Mouse (Mus musculus) frontal cortex, adult (tissue): ENCODE results near the gene Rrnad1.

Experiments
- ATAC-seq: cut with Nextera tagmentation; 2 replicates; pipeline ENCODE4 v1.9.2; 2017; ENCODE audit warnings: mild to moderate bottlenecking, moderate library complexity, mixed read lengths; ENCODE audit not compliant: low TSS enrichment

Rrnad1 gene

GRCm38 (mm10) chr3:87930078-87930795 is at the start of gene Rrnad1, which contains the start of gene Isg20l2:
Gene Rrnad1, minus strand, starts transcription at chr3:87930717.
Gene Isg20l2, plus strand, starts transcription at chr3:87930314.
- ATAC-seq: peak; percentile 92

DNA sequence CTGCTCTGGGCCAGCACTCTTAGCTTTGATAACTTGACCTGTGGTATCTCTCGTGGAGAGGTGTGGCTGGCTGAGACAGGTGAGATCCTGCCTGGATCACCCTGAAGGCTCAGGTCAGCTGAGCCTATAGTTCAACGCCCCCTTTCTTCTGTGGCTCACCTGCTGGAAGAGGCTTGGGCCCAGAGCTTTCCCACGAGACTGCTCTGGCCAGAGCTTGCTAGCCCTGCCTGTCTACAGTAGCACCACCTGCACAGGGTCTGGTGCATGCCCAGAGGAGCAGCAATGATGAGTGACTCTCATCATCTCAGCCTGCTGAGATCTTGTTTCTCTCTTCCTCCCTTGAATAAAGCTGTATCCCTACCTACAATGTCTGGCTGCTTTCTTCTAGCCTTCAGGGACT is 49.6 kb upstream of the Rrnad1 start:
- no peak for ATAC-seq

DNA sequence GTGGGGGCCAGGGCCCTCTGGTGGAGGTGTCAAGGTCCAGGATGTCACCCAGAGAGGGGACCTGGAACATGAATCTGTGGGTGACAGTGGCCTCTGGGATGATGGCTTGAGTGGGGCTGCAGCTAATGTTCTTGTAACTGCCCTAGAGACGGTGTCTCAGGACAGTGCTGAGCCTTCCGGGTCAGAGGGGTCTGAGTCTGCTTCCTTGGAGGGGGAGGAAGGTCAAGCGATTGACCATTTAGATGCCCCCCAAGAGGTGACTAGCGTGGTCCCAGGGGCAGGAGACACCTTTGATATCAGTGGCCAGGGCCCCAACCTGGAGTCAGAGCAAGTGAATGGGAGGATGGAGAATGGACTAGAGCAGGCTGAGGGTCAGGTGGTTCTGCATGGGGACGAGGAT is 49.0 kb upstream of the Rrnad1 start:
- no peak for ATAC-seq

- no peak for ATAC-seq
Measured at GRCm38 (mm10) chr3:87974381-87974987, 44.0 kb upstream of the Rrnad1 start.

DNA sequence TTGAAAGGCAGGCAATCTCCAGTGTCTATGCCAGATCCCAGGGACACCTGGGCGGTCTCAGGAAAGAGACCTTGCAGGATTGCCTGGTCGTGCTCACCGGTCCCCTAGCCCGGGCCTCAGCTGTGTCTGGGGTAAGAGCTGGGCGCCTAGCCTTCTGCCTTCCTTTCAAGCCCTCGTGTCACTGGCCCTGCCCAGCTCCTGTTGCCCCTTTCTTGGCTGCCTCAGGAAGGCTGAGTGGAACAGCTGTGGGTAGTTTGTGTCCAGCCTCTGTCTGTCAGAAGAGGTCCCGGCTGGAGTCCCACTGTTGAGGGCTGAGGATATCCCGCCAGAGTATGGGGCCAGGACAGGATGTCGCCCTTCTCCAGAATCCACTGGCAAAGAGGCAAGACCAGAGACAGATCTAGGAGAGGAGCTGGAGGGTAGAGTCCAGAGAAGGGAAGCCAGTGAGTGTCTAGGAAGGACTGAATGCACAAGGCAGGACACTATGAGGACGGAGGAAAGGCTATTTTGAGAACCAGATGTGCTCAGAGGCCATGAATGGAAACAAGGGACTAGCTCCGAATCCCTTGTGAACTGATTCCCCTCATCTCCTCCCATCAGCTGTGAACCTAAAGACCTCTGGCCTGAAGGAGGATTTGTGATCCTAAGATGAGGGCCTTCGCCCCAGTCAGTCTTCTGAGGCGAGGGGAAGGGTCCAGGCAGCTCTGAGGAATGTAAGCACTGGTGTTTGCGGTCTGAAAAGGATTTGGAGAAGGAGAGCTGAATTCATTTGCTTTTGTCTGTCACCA is 43.3 kb upstream of the Rrnad1 start:
- ATAC-seq: no peak

DNA sequence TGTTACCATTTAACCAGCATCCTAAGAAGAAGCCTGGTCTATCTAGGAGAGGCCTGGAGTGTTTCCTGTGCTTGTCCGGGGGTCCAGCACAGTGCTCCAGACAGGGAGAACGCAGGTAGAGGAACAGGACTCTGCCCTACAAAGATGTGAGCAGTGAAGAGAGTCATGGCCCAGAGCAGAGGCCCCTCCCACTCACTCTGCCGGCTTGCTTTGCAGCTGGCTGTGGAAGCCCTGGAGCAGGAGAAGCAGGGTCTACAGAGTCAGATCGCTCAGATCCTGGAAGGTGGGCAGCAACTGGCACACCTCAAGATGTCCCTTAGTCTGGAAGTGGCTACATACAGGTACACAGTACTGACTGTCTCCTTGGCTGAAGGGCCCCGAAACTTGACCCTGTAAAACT is 42.3 kb upstream of the Rrnad1 start:
- no peak for ATAC-seq

- ATAC-seq: no peak
Measured at GRCm38 (mm10) chr3:87972203-87972664, 41.7 kb upstream of the Rrnad1 start.

- ATAC-seq: peak; percentile 66; the same call in 1 of the 2 replicates
Measured at GRCm38 (mm10) chr3:87971489-87972202, 41.1 kb upstream of the Rrnad1 start.

DNA sequence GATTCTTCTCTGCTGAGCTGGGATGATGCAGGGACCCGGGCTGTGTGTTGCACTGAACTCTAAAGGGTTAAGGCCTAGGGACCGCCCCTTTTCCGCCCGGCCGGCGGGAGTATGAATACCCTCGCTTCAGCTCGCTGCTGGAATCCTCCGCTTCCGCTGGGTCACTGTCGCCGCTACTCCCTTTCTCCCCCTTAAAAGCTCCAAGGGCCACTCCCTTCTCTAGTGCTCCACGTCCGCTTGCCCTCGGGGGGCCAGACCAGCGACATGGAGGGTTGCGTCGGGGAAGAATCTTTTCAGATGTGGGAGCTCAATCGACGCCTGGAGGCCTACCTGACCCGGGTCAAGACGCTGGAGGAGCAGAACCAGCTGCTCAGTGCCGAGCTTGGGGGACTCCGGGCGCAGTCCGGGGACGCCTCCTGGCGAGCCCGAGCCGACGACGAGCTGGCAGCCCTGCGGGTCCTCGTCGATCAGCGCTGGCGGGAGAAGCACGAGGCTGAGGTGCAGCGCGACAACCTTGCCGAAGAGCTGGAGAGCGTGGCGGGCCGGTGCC is 40.5 kb upstream of the Rrnad1 start, which contains the start of gene Nes:
Gene Nes, plus strand, starts transcription at position 140 of the 550 bp plus-strand sequence.
- ATAC-seq: no peak

DNA sequence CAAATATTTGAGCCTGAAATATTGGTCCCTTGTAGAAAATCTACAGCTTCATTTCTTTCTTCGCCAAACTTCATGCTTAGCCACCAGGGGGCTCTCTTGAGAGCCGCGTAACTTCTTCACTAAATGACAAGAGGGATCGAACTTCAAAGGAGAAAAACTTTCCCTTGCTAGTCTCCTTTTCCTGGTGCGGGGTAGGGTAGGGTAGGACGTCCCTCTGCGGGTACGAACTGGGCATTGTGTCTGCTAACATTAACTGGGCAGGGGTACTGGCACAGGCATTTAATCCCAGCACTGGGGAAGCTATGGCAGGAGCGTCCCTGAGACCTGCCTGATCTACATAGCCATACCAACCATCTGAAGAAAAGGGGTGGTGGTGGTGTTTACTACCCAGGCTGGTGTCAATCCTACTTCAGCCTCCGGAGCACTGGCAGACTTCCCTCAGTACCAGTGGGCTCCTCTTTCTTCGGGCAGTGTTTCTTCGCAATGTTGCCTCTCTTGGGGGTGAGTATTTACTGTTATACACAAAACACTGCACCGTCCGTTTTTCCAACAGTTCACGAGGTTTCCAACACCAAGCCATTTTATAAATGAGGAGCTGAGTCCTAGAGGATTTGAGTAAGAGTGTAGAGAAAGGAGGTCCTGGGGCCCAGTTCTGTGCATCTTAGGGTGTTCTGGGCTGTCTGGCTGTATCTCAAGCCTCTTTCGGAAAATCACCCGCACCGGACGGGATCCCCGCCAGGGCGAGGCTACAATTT is 39.8 kb upstream of the Rrnad1 start:
- 0 out of 2 replicates have a peak, but pooled peaks have one; percentile 32 for ATAC-seq

- ATAC-seq: peak; percentile 99
Measured at GRCm38 (mm10) chr3:87960586-87961191, 30.2 kb upstream of the Rrnad1 start.

GRCm38 (mm10) chr3:87960191-87960585 is 29.7 kb upstream of the Rrnad1 start:
- ATAC-seq: no peak

DNA sequence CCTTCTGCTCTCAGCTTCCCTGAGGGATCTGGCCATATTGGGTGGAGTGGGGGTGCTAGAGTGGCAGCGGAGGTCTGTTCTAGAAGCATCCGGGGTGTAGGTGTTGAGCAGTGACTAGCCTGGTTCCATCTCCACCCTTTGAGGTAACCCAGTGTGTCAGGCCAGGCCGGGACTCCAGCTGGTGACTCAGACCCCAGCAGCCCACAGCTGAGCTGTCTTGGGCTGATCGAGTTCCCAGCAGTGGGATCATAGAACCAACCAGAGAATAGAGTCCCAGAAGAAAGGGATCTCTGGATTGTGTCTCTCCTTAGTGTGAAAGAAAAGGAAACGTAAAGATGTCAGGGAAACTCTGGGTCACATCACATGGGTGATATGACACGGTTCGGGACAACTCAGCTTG is 28.9 kb upstream of the Rrnad1 start:
- no peak for ATAC-seq

DNA sequence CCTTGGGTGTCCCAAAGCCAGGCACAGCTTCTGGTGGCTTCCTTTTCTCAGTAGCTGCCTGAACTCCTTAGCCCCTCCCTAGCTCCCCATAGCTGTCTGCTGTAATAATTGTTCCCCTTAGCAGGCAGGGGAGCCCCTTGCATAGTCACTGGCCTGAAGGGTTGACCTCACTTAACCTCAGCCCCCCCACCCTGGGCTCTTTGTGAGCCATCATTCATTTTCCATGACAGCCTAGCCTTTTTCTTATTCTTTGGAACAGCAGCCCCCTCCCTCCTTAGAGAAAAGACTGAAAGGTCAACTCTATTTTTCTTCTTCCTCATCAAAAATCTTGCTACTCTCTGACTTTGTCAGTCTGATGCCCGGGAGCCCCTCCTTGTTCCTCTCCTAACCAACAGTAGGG is 28.4 kb upstream of the Rrnad1 start:
- no peak for ATAC-seq

GRCm38 (mm10) chr3:87958476-87958875 is 28.0 kb upstream of the Rrnad1 start:
- ATAC-seq: no peak

DNA sequence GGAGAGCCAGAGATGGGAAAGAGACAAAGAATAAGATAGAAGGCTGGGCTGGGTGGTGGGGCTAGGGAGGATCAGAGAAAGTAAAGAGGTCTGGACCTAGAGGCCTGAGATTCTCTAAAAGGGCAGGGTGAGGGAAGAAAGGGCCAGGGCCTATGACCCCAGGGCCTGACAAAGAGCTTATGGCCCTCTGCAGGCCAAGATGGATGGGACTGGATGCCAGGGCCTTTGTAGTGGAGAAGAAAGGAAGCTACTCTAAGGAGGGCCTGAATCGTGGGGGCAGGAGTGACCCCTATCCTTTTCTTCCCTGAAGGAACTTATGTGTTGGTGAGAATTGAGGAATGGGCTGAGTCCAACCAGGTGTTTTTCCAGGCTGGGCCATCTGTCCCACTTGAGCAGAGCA is 27.5 kb upstream of the Rrnad1 start:
- ATAC-seq: no peak

- ATAC-seq: no peak
Measured at GRCm38 (mm10) chr3:87952440-87952839, 21.9 kb upstream of the Rrnad1 start.

GRCm38 (mm10) chr3:87951946-87952345 is 21.4 kb upstream of the Rrnad1 start:
- no peak for ATAC-seq

GRCm38 (mm10) chr3:87949955-87950515 is 19.5 kb upstream of the Rrnad1 start:
- ATAC-seq: no peak
